Comparison of ENCODE assay signal across 9 mouse cellular contexts in the genomic region with DNA sequence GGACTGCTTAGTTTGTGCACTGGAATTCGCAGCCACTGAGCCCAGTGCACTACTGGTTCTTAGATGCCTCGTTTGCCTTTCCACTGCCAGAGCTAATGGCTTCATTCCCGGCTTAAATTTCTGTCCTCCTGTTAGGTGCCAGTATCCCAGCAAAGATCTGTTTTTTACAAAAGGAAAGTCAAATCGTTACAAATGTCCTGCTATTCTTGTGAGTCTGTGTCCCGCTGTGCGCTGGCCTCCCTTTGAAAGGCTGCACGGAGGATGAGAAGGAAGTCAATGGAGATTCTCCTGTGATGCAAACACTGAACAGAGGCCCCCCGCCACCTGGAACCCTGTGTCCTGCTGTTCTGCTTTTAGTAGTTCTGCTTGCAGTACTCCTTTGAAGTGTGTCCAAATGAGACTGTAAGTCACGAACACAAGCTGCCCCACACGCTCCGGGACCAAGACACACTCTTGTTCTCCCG.
DNase-seq lines count a peak whose midpoint lies in the region; ATAC-seq and TF ChIP-seq lines count a peak whose summit lies in the region.
"Had no signal": no experiment of that assay in that cellular context is flagged by ENCODE, and none has a peak within 500 bp of the region (broad histone marks: within the 10 kb centered on the region; RNA-seq: fewer than 3 reads in every experiment).

No protein-coding gene starts in this region.

- H3K4me1 ChIP-seq in lung, postnatal 0 days (ENCODE audit: insufficient read depth, low read depth, low read length): no peaks in the 10 kb centered on the region
- H3K4me1 ChIP-seq in heart, embryonic 16.5 days (ENCODE audit: control insufficient read depth, insufficient read depth, low read length): peaks cover 3% of the 10 kb centered on the region; the same call in 1 of the 2 replicates
- H3K4me1 ChIP-seq in midbrain, embryonic 12.5 days: peaks cover 10% of the 10 kb centered on the region
- H3K4me1 ChIP-seq: liver, embryonic 15.5 days had no signal

- no peaks in the 10 kb centered on the region for H3K27me3 ChIP-seq in lung, postnatal 0 days (replicated peaks; ENCODE audit: insufficient read depth, low read length)
- H3K27me3 ChIP-seq in heart, embryonic 16.5 days (ENCODE audit: control insufficient read depth, insufficient read depth, low read length): no peaks in the 10 kb centered on the region
- peaks cover 56% of the 10 kb centered on the region for H3K27me3 ChIP-seq in midbrain, embryonic 12.5 days
- H3K27me3 ChIP-seq: liver, embryonic 15.5 days had no signal

- H3K9ac ChIP-seq in lung, postnatal 0 days (replicated peaks; ENCODE audit: low read depth): no peak overlapping the region
- peak overlapping the region; percentile 18; the same call in 1 of the 2 replicates for H3K9ac ChIP-seq in heart, embryonic 16.5 days (ENCODE audit: low read length)
- no peak overlapping the region for H3K9ac ChIP-seq in midbrain, embryonic 12.5 days (replicated peaks)
- H3K9ac ChIP-seq: liver, embryonic 15.5 days had no signal

- no peak overlapping the region for H3K27ac ChIP-seq in lung, postnatal 0 days (ENCODE audit: low read length)
- peak overlapping the region; percentile 41; the same call in 1 of the 2 replicates for H3K27ac ChIP-seq in heart, embryonic 16.5 days (ENCODE audit: low read length)
- no peak overlapping the region for H3K27ac ChIP-seq in midbrain, embryonic 12.5 days (replicated peaks)
- H3K27ac ChIP-seq: liver, embryonic 15.5 days had no signal

- no peak for ATAC-seq in lung, postnatal 0 days
- ATAC-seq in heart, embryonic 16.5 days (replicated peaks; ENCODE audit: extremely low read depth, insufficient read depth, low FRiP score): no peak
- ATAC-seq in midbrain, embryonic 12.5 days (ENCODE audit: low FRiP score, low read depth): peak; percentile 64
- ATAC-seq in erythroid progenitor cell, adult 5-6 weeks (replicated peaks; ENCODE audit: low FRiP score, poor library complexity, severe bottlenecking): no peak

- WGBS in lung, postnatal 0 days: 14% methylated on average over 12 of the region's 12 CpGs
- 9% methylated on average over 12 of the region's 12 CpGs for WGBS in heart, embryonic 16.5 days
- 3% methylated on average over 12 of the region's 12 CpGs for WGBS in midbrain, embryonic 12.5 days

- no peak for TF ChIP-seq CTCF in lung, postnatal 0 days (IDR thresholded peaks at IDR 0.05)

- H3K9me3 ChIP-seq in lung, postnatal 0 days (ENCODE audit: low read length): no peaks in the 10 kb centered on the region
- no peaks in the 10 kb centered on the region for H3K9me3 ChIP-seq in heart, embryonic 16.5 days (replicated peaks; ENCODE audit: control insufficient read depth, low read length)
- H3K9me3 ChIP-seq in midbrain, embryonic 12.5 days: no peaks in the 10 kb centered on the region
- H3K9me3 ChIP-seq: liver, embryonic 15.5 days had no signal

- H3K4me2 ChIP-seq in lung, postnatal 0 days (replicated peaks; ENCODE audit: low read depth, low read length): peak overlapping the region; percentile 25; the same call in 1 of the 2 replicates
- peak overlapping the region; percentile 62 for H3K4me2 ChIP-seq in heart, embryonic 16.5 days (ENCODE audit: low read depth, low read length)
- H3K4me2 ChIP-seq in midbrain, embryonic 12.5 days (replicated peaks): peak overlapping the region; percentile 44
- H3K4me2 ChIP-seq: liver, embryonic 15.5 days had no signal

- no peaks in the 10 kb centered on the region for H3K36me3 ChIP-seq in lung, postnatal 0 days (ENCODE audit: insufficient read depth, low read length)
- H3K36me3 ChIP-seq in heart, embryonic 16.5 days (ENCODE audit: control insufficient read depth, insufficient read depth): no peaks in the 10 kb centered on the region
- H3K36me3 ChIP-seq in midbrain, embryonic 12.5 days: no peaks in the 10 kb centered on the region
- H3K36me3 ChIP-seq: liver, embryonic 15.5 days had no signal

- TF ChIP-seq EP300 in lung, postnatal 0 days (IDR thresholded peaks at IDR 0.05): no peak

- DNase-seq in lung, postnatal 0 days (ENCODE audit: low spot score): no peak
- no peak for DNase-seq in lung, adult 18-20 months
- peak; percentile 74 for DNase-seq in embryo, embryonic 11 days
- no peak for DNase-seq in left cerebral cortex, adult 11 months (ENCODE audit: low spot score)
- no peak for DNase-seq in lung, postnatal 4 days

- H3K4me3 ChIP-seq in lung, postnatal 0 days (ENCODE audit: low read depth, low read length): no peak overlapping the region; the same call in 1 of the 2 replicates
- H3K4me3 ChIP-seq in heart, embryonic 16.5 days (ENCODE audit: low read length): peak overlapping the region; percentile 29
- H3K4me3 ChIP-seq in midbrain, embryonic 12.5 days: peak overlapping the region; percentile 17
- H3K4me3 ChIP-seq: liver, embryonic 15.5 days had no signal
